Mouse (Mus musculus): Measurements from ENCODE around the gene Hoxc10. TPM values are rescaled to one million over a fixed set of nuclear protein-coding genes. Genes with fewer than 3 reads are reported as not detected.

Hoxc10 gene
- polyA plus RNA-seq, 1 experiment from 2014 or later = not detected

GRCm38 (mm10) chr15:102950877-102951276, 15.7 kb upstream of the Hoxc10 start:
- Histone ChIP-seq H3K4me3 (no peak overlapping the region), H3K27ac (replicated peaks) (no peak overlapping the region), H3K27me3 (ENCODE audit: low read depth, poor library complexity, severe bottlenecking) (peaks cover 100% of the 10 kb centered on the region), H3K36me3 (no peaks in the 10 kb centered on the region), H3K4me1 (0 out of 2 replicates have a peak, but pooled peaks cover under 1% of the 10 kb centered on the region), H3K9me3 (replicated peaks) (no peaks in the 10 kb centered on the region)
- DNase-seq (ENCODE audit: low spot score) = no peak
- WGBS = 11% methylated on average over 2 of the region's 2 CpGs

- Histone ChIP-seq H3K9me3 (replicated peaks) (no peaks in the 10 kb centered on the region), H3K36me3 (no peaks in the 10 kb centered on the region), H3K4me1 (peaks cover 3% of the 10 kb centered on the region; the same call in 1 of the 2 replicates), H3K4me3 (no peak overlapping the region), H3K27ac (replicated peaks) (no peak overlapping the region), H3K27me3 (ENCODE audit: low read depth, poor library complexity, severe bottlenecking) (peaks cover 100% of the 10 kb centered on the region)
- 5% methylated on average over 6 of the region's 6 CpGs for WGBS
- no peak for DNase-seq (ENCODE audit: low spot score)
Observed at GRCm38 (mm10) chr15:102953561-102953960, 13.0 kb upstream of the Hoxc10 start.

GRCm38 (mm10) chr15:102954192-102955006, 12.2 kb upstream of the Hoxc10 start, which contains the start of gene Hoxc11:
TSS of gene Hoxc11 (plus strand) at chr15:102954427.
- Histone ChIP-seq H3K4me3 (no peak within 1 kb of the TSS), H3K27ac (replicated peaks) (no peak within 1 kb of the TSS), H3K36me3 (no peaks in the 10 kb centered on the region), H3K4me1 (peaks cover 3% of the 10 kb centered on the region; the same call in 1 of the 2 replicates), H3K9me3 (replicated peaks) (no peaks in the 10 kb centered on the region), H3K27me3 (ENCODE audit: low read depth, poor library complexity, severe bottlenecking) (peaks cover 100% of the 10 kb centered on the region)
- no peak for DNase-seq (ENCODE audit: low spot score)
- under 1% methylated on average over 57 of the region's 57 CpGs for WGBS

- DNase-seq (ENCODE audit: low spot score) = no peak
- Histone ChIP-seq H3K4me3 (no peak overlapping the region), H3K27ac (replicated peaks) (no peak overlapping the region), H3K36me3 (no peaks in the 10 kb centered on the region), H3K4me1 (peaks cover 3% of the 10 kb centered on the region; the same call in 1 of the 2 replicates), H3K27me3 (ENCODE audit: low read depth, poor library complexity, severe bottlenecking) (peaks cover 100% of the 10 kb centered on the region), H3K9me3 (replicated peaks) (no peaks in the 10 kb centered on the region)
- WGBS = 0% methylated on average over 28 of the region's 28 CpGs
Observed at GRCm38 (mm10) chr15:102955007-102955382, 11.6 kb upstream of the Hoxc10 start.

- peak; percentile 74 for DNase-seq (ENCODE audit: low spot score)
- H3K36me3 ChIP-seq = no peaks in the 10 kb centered on the region
- H3K9me3 ChIP-seq (replicated peaks) = no peaks in the 10 kb centered on the region
- H3K27me3 ChIP-seq (ENCODE audit: low read depth, poor library complexity, severe bottlenecking) = peaks cover 100% of the 10 kb centered on the region
- under 1% methylated on average over 40 of the region's 40 CpGs for WGBS
- no peak overlapping the region for H3K4me3 ChIP-seq
- H3K27ac ChIP-seq (replicated peaks) = no peak overlapping the region
- H3K4me1 ChIP-seq = peaks cover 3% of the 10 kb centered on the region; the same call in 1 of the 2 replicates
Observed at GRCm38 (mm10) chr15:102955833-102956640, 10.6 kb upstream of the Hoxc10 start.

GRCm38 (mm10) chr15:102956906-102957305, 9.7 kb upstream of the Hoxc10 start:
- WGBS = 1% methylated on average over 12 of the region's 12 CpGs
- H3K27ac ChIP-seq (replicated peaks) = no peak overlapping the region
- H3K27me3 ChIP-seq (ENCODE audit: low read depth, poor library complexity, severe bottlenecking) = peaks cover 100% of the 10 kb centered on the region
- H3K36me3 ChIP-seq = no peaks in the 10 kb centered on the region
- H3K4me3 ChIP-seq = no peak overlapping the region
- H3K9me3 ChIP-seq (replicated peaks) = no peaks in the 10 kb centered on the region
- no peak for DNase-seq (ENCODE audit: low spot score)
- H3K4me1 ChIP-seq = peaks cover 3% of the 10 kb centered on the region; the same call in 1 of the 2 replicates

GRCm38 (mm10) chr15:102959663-102960191, 6.9 kb upstream of the Hoxc10 start:
- no peak for DNase-seq (ENCODE audit: low spot score)
- H3K4me1 ChIP-seq = peaks cover 3% of the 10 kb centered on the region; the same call in 1 of the 2 replicates
- WGBS = under 1% methylated on average over 13 of the region's 13 CpGs

GRCm38 (mm10) chr15:102961728-102962127, 4.9 kb upstream of the Hoxc10 start:
- Histone ChIP-seq H3K4me1 (peaks cover 5% of the 10 kb centered on the region; the same call in 1 of the 2 replicates), H3K4me3 (no peak overlapping the region), H3K36me3 (no peaks in the 10 kb centered on the region), H3K27ac (replicated peaks) (no peak overlapping the region), H3K9me3 (replicated peaks) (no peaks in the 10 kb centered on the region), H3K27me3 (ENCODE audit: low read depth, poor library complexity, severe bottlenecking) (peaks cover 100% of the 10 kb centered on the region)
- WGBS = 6% methylated on average over 6 of the region's 6 CpGs
- no peak for DNase-seq (ENCODE audit: low spot score)

More at GRCm38 (mm10) chr15:102959663-102960191, 6.9 kb upstream of the Hoxc10 start:
- no peaks in the 10 kb centered on the region for H3K36me3 ChIP-seq
- H3K27me3 ChIP-seq (ENCODE audit: low read depth, poor library complexity, severe bottlenecking) = peaks cover 100% of the 10 kb centered on the region
- H3K27ac ChIP-seq (replicated peaks) = no peak overlapping the region
- H3K9me3 ChIP-seq (replicated peaks) = no peaks in the 10 kb centered on the region
- no peak overlapping the region for H3K4me3 ChIP-seq

GRCm38 (mm10) chr15:102962492-102962891, 4.1 kb upstream of the Hoxc10 start:
- no peaks in the 10 kb centered on the region for H3K9me3 ChIP-seq (replicated peaks)
- WGBS = 3% methylated on average over 13 of the region's 13 CpGs
- no peak overlapping the region for H3K4me3 ChIP-seq
- no peak overlapping the region for H3K27ac ChIP-seq (replicated peaks)
- no peaks in the 10 kb centered on the region for H3K36me3 ChIP-seq
- H3K27me3 ChIP-seq (ENCODE audit: low read depth, poor library complexity, severe bottlenecking) = peaks cover 100% of the 10 kb centered on the region
- DNase-seq (ENCODE audit: low spot score) = no peak
- H3K4me1 ChIP-seq = peaks cover 7% of the 10 kb centered on the region; the same call in 1 of the 2 replicates

GRCm38 (mm10) chr15:102963259-102963658, 3.3 kb upstream of the Hoxc10 start:
- H3K36me3 ChIP-seq = no peaks in the 10 kb centered on the region
- H3K27ac ChIP-seq (replicated peaks) = no peak overlapping the region
- peaks cover 7% of the 10 kb centered on the region; the same call in 1 of the 2 replicates for H3K4me1 ChIP-seq
- H3K9me3 ChIP-seq (replicated peaks) = no peaks in the 10 kb centered on the region
- DNase-seq (ENCODE audit: low spot score) = no peak
- H3K4me3 ChIP-seq = no peak overlapping the region
- WGBS = under 1% methylated on average over 8 of the region's 8 CpGs
- peaks cover 100% of the 10 kb centered on the region for H3K27me3 ChIP-seq (ENCODE audit: low read depth, poor library complexity, severe bottlenecking)

GRCm38 (mm10) chr15:102963671-102964640, 2.6 kb upstream of the Hoxc10 start:
- H3K27me3 ChIP-seq (ENCODE audit: low read depth, poor library complexity, severe bottlenecking) = peaks cover 100% of the 10 kb centered on the region
- peaks cover 7% of the 10 kb centered on the region; the same call in 1 of the 2 replicates for H3K4me1 ChIP-seq
- 2% methylated on average over 28 of the region's 28 CpGs for WGBS
- DNase-seq (ENCODE audit: low spot score) = peak; percentile 76
- no peak overlapping the region for H3K27ac ChIP-seq (replicated peaks)
- no peaks in the 10 kb centered on the region for H3K9me3 ChIP-seq (replicated peaks)
- H3K36me3 ChIP-seq = no peaks in the 10 kb centered on the region
- H3K4me3 ChIP-seq = no peak overlapping the region
